Mouse (Mus musculus) adrenal gland, postnatal 36 days (tissue): ENCODE measurements around the gene Pold1. TPM values are rescaled to one million over a fixed set of nuclear protein-coding genes. Genes with fewer than 3 reads are reported as not detected.

Source experiments
- DNase-seq, 2 experiments: peaks; one replicate each; pipeline ENCODE4 v3.0.0; 2021; ENCODE audit warnings: mixed read lengths in 1 of 2
- total RNA-seq, 2 experiments: library from RNA; stranded (reverse); gene quantifications; 2 replicates each; pipeline ENCODE4 v1.2.3; 2021

Gene Pold1
- total RNA-seq, 2 experiments from 2014 or later, result 12.6 to 17.0 TPM

DNA sequence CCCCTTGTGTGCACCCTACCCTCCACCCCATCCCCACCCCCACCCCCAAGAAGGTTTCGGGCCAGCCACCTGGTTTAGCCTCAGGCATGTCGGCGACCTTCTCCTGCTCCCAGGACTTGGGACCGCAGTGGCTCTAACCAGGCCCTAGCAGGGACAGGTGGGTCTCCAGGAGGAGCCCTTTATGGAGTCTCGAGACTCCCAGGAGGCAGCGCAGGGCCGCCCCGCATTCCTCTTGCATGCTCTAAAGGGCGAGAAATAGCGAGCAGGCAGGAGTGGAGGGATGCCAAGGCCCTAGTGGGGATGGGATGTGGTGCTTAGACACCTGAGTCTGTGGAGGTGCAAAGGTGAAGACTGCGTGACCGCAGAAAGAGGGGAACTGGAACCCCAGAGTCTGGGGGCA, 24.1 kb downstream of the Pold1 start, which contains the start of gene Mybpc2:
Gene Mybpc2, minus strand, starts transcription at position 155 of the 400 bp plus-strand sequence.
- no peak for DNase-seq

DNA sequence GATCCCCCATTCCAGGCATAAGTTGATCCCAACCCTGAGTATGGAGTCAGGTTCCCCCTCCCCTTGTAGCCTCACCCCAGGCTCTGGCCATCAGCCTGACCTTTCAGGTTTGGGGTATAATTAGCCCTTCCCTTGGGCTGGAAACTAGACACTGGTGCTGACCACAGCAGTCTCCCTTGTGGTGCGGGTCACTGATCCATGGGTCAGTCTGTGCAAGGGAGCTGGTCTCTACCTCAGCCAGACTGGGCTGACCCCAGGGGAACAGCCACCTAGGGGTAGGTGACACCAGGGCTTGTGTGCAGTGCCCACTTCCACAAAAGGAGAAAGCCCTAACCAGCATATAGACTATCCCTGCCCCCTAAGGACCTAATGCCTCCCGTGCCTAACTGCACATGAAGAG, 25.6 kb downstream of the Pold1 start:
- DNase-seq, result no peak

- peak; percentile 49 to 76 for DNase-seq
Measured at GRCm38 (mm10) chr7:44521710-44522109, 26.9 kb downstream of the Pold1 start.

GRCm38 (mm10) chr7:44520990-44521389, 27.7 kb downstream of the Pold1 start:
- no peak for DNase-seq

DNA sequence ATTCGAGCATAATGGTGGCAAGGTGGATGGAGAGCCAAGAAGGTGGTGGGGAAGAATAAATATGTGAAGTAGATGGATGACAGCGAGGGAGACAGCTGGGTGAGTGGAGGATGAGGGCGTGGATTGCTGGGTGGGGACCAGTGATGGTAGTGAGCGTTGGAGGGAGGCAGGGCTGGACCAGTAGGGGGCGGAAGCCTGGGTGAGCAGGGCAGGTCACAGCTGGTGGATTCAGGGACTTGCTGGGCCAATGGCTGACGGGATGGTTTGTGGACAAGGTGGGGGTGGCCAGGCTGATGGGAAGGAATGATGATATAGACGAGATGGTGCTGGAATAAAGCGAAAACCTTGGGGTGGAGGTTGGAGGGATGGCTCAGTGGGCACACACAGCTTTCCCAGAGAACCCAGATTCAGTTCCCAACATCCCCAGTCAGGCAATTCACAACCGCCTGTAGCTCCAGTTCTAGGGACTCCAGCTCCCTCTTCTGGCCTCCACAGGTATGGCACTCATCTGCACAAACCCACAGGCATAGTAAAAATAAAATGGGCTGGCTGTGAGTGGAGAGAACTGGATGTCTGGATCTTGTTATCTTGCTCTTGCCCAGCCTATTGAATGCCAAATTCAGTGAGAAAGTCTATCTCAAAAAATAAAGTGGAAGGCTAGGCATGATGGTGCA, 29.3 kb downstream of the Pold1 start:
- no peak for DNase-seq

DNA sequence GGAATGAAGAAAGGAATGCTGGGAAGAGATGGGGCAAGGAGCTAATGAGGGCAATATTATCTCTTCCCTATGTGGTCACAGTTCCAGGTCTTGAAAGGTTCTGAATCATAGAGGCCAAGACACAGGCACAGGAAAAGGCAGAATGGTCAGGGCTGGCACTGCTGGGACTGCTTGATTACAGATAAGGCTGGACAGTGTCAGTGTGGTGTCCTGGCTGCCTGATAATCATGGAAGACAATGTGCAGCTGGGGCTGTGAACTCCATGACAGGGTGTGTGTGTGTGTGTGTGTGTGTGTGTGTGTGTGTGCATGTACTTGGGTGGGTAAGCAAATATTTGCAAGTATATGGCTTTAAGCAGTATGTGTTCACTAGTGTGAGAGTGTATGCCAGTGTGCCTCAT, 41.2 kb downstream of the Pold1 start:
- DNase-seq, result no peak

GRCm38 (mm10) chr7:44501563-44502115, 47.0 kb downstream of the Pold1 start:
- peak; percentile 71 to 83 for DNase-seq

DNA sequence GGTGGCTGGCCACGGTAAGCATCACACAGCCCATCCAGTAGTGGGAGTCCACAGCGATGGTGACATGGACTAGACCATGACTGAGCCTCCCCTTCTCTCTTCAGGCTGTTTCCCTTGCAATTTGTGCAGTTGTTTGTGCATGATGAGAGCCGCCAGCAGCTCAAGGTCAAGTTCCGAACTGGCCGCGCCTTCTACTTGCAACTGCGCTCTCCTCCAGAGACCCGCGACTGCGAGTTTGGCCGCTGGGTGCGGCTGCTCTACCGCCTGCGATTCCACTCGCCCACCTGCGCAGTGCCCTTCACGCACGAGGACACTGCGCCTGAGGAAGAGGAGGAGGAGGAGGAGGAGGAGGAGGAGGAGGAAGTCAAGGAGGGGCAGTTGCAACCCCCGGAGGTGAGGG, 48.6 kb downstream of the Pold1 start:
- peak in 1 of 2 experiments; percentile 27 for DNase-seq

GRCm38 (mm10) chr7:44498922-44499321, 49.7 kb downstream of the Pold1 start:
- DNase-seq, result no peak

GRCm38 (mm10) chr7:44497361-44498055, 51.1 kb downstream of the Pold1 start:
- no peak for DNase-seq

- DNase-seq, result no peak
Measured at GRCm38 (mm10) chr7:44496771-44497109, 51.9 kb downstream of the Pold1 start.

DNA sequence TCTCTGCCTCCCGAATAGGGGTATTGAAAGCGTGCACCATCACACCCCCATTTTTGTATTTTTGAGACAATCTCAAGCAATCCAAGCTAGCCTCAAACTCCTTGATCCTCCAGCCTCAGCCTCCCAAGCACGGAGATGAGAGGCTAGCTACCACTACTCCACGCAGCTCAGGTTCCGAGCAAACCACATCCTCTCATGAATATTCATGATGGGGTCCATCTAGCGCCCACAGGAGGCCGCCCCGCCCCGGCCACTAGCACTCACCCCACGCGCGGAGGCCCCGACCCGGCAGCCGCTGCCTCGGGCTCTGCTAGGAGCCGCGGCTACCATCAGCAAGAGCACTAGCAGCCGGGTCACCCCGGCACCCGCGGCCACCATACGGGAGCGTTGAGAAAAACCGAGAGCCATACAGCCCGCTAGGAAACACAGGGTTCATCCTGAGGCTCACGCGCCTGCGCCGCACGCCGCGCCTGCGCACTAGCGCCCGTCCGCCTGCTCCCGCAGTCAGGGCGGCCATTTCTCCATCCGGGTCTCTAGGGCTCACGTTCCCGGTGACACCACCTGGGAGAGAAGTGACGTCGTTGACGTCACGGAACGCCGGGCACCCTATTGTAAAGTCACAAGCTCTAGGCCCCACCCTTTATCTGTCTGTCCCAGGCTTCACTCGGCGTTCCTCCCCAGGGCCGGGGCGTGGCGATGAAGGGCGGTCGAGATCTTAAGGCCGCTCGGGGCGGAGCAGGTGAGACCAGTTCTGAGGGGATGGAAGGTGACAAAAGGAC, 52.5 kb downstream of the Pold1 start, which contains the start of the genes Emc10 and Fam71e1:
Gene Emc10, minus strand, starts transcription at position 538 of the 779 bp plus-strand sequence.
Gene Fam71e1, plus strand, starts transcription at position 590 of the 779 bp plus-strand sequence.
- DNase-seq, result peak; percentile 98 to 99

- no peak for DNase-seq
Measured at GRCm38 (mm10) chr7:44495086-44495485, 53.6 kb downstream of the Pold1 start.

GRCm38 (mm10) chr7:44494681-44495080, 54.0 kb downstream of the Pold1 start:
- no peak for DNase-seq

GRCm38 (mm10) chr7:44492166-44492826, 56.4 kb downstream of the Pold1 start:
- no peak for DNase-seq

GRCm38 (mm10) chr7:44491391-44491790, 57.3 kb downstream of the Pold1 start:
- no peak for DNase-seq

- no peak for DNase-seq
Measured at GRCm38 (mm10) chr7:44490281-44490680, 58.4 kb downstream of the Pold1 start.

- DNase-seq, result no peak
Measured at GRCm38 (mm10) chr7:44488545-44488944, 60.1 kb downstream of the Pold1 start.

GRCm38 (mm10) chr7:44487936-44488335, 60.7 kb downstream of the Pold1 start:
- no peak for DNase-seq

DNA sequence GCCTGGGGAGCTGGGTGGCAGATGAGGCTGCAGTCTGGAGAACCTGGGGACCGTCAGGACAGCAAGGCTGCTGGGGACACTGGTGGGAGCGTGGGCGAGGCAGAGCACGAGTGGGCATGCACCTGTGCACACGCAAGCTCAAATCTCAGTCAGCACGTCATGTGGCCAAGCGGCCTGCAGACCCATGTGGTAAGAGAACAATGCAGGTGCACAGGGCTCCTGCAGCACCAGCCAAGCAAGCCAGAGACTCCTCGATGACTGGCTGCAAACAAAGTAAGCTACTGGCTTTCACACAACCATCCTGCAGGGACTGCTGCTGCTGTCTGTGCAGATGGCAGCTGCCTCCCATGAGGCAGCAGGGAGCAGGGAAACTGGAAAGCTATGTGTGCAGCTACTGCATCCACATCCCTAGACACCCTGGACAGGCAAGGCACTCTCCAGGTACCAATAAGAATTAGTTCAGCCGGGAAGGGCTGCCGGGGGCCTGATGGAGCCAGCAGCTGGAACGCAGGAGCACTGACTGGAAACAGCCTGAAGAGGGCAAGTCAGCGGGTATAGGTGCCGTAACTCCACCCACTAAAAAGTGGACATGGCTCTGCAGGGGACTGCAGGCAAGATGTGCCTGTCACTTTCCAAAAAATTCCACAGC, 61.6 kb downstream of the Pold1 start:
- no peak for DNase-seq

DNA sequence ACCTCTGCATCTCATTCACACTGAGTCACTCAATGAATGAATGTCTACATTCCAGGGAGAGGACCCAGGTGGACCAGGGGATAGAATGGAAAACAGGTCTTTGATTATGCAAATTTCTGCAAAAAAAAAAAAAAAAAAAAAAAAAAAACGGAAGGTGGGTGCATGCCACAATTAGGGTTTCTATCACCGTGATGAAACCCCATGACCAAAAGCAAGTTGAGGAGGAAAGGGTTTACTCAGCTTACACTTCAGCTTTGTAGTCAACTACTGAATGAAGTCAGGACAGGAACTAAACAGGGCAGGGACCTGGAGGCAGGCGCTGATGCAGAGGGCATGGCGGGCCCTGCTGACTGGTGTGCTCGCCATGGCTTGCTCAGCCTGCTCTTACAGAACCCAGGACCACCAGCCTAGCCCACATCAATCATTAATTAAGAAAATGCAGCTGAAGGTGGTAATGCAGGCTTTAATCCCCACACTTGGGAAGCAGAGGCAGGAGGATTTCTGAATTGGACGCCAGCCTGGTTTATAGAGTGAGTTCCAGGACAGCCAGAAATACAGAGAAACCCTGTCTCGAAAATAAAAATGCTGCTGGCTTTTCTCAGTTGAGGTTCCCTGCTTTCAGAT, 63.0 kb downstream of the Pold1 start:
- no peak for DNase-seq
